Mouse (Mus musculus) forebrain, embryonic 15.5 days (tissue): ENCODE measurements around the gene Ppp2r3c. TPM values are rescaled to one million over a fixed set of nuclear protein-coding genes. Genes with fewer than 3 reads are reported as not detected.
"Not testable (repeated sequence)": the region's sequence is repeated elsewhere in the genome, so short reads cannot be mapped to it uniquely, and the experiment has no call there.

Experiments used
- ATAC-seq: fragments of 200-750 bp; cut with Nextera tagmentation; replicated peaks from 2 replicates; pipeline ENCODE4 v1.8.0; 2017; ENCODE audit warnings: mild to moderate bottlenecking, moderate TSS enrichment, moderate library complexity
- H3K27ac ChIP-seq: fragments of 300-500 bp; sonication (generic); replicated peaks from 2 replicates; pipeline ENCODE4 v1.5.1; 2015; ENCODE audit warnings: mild to moderate bottlenecking, inconsistent platforms
- H3K27me3 ChIP-seq: fragments of 300-500 bp; sonication (generic); 2 replicates; pipeline ENCODE4 v1.6.1; 2015; ENCODE audit warnings: inconsistent platforms
- H3K36me3 ChIP-seq: fragments of 300-500 bp; sonication (generic); 2 replicates; pipeline ENCODE4 v1.6.1; 2015; ENCODE audit warnings: mild to moderate bottlenecking, inconsistent platforms
- H3K4me1 ChIP-seq: fragments of 300-500 bp; sonication (generic); 2 replicates; pipeline ENCODE4 v1.6.1; 2015; ENCODE audit warnings: inconsistent platforms
- H3K4me2 ChIP-seq: fragments of 300-500 bp; sonication (generic); replicated peaks from 2 replicates; pipeline ENCODE4 v1.6.1; 2015; ENCODE audit warnings: mild to moderate bottlenecking, inconsistent platforms
- H3K4me3 ChIP-seq: fragments of 300-500 bp; sonication (generic); 2 replicates; pipeline ENCODE4 v1.5.1; 2015; ENCODE audit warnings: mild to moderate bottlenecking, inconsistent platforms
- H3K9ac ChIP-seq: fragments of 300-500 bp; sonication (generic); replicated peaks from 2 replicates; pipeline ENCODE4 v1.6.1; 2015; ENCODE audit warnings: mild to moderate bottlenecking, inconsistent platforms
- H3K9me3 ChIP-seq: fragments of 300-500 bp; sonication (generic); 2 replicates; pipeline ENCODE4 v1.6.1; 2016; ENCODE audit warnings: inconsistent platforms
- WGBS: fragments of 180-500 bp; shearing (Covaris S2); methylation state at CpG from one replicate; pipeline ENCODE4 v1.1.7; 2015; ENCODE audit warnings: mixed read lengths; 5-methylcytosine and 5-hydroxymethylcytosine counted together
- polyA plus RNA-seq: library from polyadenylated mRNA; unstranded; fragments of >200 nt; fragmentation: Nextera tagmentation; extraction: Ambion mirVana; gene quantifications from 2 replicates; pipeline ENCODE4 v1.2.1, GENCODE M21; 2015

Ppp2r3c gene
- polyA plus RNA-seq, 1 experiment from 2014 or later: 23.7 TPM

DNA sequence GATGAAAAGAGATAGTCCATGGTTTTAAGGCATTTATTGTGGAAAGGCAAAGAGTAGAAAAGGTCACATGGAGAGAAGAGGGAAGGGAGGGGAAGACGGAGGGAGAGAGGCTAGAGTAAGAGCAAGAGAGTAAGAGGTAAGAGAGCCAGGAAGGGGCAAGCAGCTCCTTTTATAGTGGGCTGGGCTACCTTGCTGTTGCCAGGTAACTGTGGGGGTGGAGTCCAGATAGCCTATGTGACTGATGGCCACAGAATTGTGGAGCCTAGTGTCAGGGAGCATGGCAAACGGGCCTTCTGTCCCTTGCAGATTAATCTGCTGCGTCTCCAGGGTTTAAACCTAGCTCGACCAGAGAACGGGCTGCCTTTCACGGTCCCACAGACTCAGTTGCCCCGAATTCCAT, 9.0 kb upstream of the Ppp2r3c start:
- 87% methylated on average over 7 of the region's 7 CpGs for WGBS
- H3K4me1 ChIP-seq: no peaks in the 10 kb centered on the region; the same call in 1 of the 2 replicates
- H3K9me3 ChIP-seq: no peaks in the 10 kb centered on the region
- no peak overlapping the region for H3K9ac ChIP-seq
- no peak overlapping the region for H3K4me3 ChIP-seq
- H3K36me3 ChIP-seq: no peaks in the 10 kb centered on the region
- no peak overlapping the region for H3K4me2 ChIP-seq
- H3K27me3 ChIP-seq: no peaks in the 10 kb centered on the region
- no peak overlapping the region for H3K27ac ChIP-seq
- ATAC-seq: no peak

DNA sequence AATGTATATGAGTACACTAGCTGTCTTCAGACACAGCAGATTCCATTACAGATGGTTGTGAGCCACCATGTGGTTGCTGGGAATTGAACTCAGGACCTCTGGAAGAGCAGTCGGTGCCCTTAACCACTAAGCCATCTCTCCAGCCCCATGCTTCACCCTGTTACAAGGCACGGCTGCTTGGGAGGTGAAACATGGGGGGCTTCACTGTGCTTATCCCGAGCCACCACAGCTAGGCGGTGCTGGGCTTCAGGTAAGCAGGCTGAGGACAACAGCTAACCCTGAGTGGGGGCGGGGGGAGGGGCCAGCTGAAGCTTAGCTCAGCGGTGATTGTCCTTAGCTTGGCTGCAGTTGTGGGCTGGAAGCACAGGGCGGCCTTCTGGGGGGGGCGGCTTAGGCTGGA, 6.7 kb upstream of the Ppp2r3c start:
- Histone ChIP-seq H3K9ac (no peak overlapping the region), H3K27ac (no peak overlapping the region), H3K9me3 (no peaks in the 10 kb centered on the region), H3K4me3 (no peak overlapping the region), H3K4me1 (no peaks in the 10 kb centered on the region; the same call in 1 of the 2 replicates), H3K36me3 (0 out of 2 replicates have a peak, but pooled peaks cover 2% of the 10 kb centered on the region), H3K4me2 (no peak overlapping the region), H3K27me3 (no peaks in the 10 kb centered on the region)
- 63% methylated on average over 8 of the region's 8 CpGs for WGBS
- no peak for ATAC-seq

DNA sequence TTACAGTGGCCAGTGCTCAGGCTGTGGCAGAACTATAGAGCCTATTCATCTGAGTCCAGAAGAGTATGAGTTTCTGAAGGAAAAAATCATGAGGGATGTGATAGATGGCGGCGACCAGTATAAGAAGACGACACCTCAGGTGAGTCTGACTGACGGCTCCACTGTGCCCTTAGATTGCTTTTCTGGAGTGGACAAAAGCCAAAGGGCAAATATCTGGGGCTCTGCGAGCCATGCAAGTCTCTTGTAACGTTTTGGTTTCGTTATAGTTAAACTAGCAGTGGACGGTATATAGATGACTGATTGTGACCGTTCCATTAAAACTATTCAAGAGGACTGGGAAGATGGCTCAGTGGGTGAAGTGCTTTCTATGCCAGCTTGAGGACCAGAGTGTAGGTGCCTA, 5.9 kb upstream of the Ppp2r3c start:
- H3K4me1 ChIP-seq: peaks cover 5% of the 10 kb centered on the region
- no peak overlapping the region for H3K4me3 ChIP-seq
- WGBS: 96% methylated on average over 9 of the region's 9 CpGs
- H3K27ac ChIP-seq: no peak overlapping the region
- H3K4me2 ChIP-seq: no peak overlapping the region
- no peaks in the 10 kb centered on the region for H3K9me3 ChIP-seq
- 0 out of 2 replicates have a peak, but pooled peaks cover 2% of the 10 kb centered on the region for H3K36me3 ChIP-seq
- no peaks in the 10 kb centered on the region for H3K27me3 ChIP-seq
- H3K9ac ChIP-seq: no peak overlapping the region
- no peak for ATAC-seq

DNA sequence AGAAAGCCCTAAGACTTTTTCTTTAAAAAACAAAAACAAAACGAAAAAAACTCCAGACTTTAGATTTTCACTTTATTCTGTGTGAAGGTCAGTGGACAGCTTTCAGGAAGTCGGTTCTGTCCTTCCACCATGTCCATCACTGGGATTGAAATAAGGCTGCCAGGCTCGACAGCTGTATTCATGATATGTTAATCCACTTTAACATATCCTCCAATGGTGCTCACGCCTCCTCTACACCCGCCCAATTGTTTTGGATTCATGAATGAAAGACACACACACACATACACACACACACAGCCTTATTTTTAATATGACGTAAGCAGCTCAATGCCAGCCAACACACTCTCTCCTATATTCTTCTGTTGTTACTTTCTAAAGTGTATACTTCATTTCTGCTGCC, 4.8 kb upstream of the Ppp2r3c start:
- no peak overlapping the region for H3K9ac ChIP-seq
- WGBS: 46% methylated on average over 6 of the region's 6 CpGs
- H3K4me1 ChIP-seq: peaks cover 10% of the 10 kb centered on the region
- H3K9me3 ChIP-seq: no peaks in the 10 kb centered on the region
- peak overlapping the region; percentile 5; the same call in 1 of the 2 replicates for H3K4me3 ChIP-seq
- ATAC-seq: no peak
- no peaks in the 10 kb centered on the region for H3K27me3 ChIP-seq
- H3K36me3 ChIP-seq: 0 out of 2 replicates have a peak, but pooled peaks cover 2% of the 10 kb centered on the region
- peak overlapping the region; percentile 23 for H3K4me2 ChIP-seq
- peak overlapping the region; percentile 44; the same call in 1 of the 2 replicates for H3K27ac ChIP-seq

DNA sequence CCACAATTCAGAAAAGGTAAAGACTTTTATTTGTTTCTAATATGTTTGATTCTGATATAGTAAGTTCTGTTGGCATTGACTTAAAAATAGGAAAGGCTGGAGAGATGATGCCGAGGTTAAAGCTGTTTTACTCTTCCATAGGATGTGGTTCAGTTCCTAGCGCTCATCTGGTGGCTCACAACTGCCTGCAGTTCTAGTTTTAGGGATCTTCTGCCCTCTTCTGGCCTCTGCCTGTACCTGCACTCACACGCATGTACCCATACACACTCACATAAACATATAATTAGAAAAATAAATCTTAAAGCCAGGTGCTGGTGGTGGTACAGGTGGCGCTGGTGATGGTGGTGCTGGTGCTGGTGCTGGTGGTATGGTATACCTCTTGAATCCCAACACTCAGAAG, 3.6 kb upstream of the Ppp2r3c start:
- WGBS: 95% methylated on average over 4 of the region's 4 CpGs
- no peak overlapping the region for H3K4me2 ChIP-seq
- H3K9me3 ChIP-seq: no peaks in the 10 kb centered on the region
- no peak for ATAC-seq
- 0 out of 2 replicates have a peak, but pooled peaks cover 2% of the 10 kb centered on the region for H3K36me3 ChIP-seq
- H3K4me3 ChIP-seq: no peak overlapping the region
- no peak overlapping the region for H3K27ac ChIP-seq
- H3K4me1 ChIP-seq: peaks cover 17% of the 10 kb centered on the region
- H3K9ac ChIP-seq: no peak overlapping the region
- H3K27me3 ChIP-seq: no peaks in the 10 kb centered on the region

DNA sequence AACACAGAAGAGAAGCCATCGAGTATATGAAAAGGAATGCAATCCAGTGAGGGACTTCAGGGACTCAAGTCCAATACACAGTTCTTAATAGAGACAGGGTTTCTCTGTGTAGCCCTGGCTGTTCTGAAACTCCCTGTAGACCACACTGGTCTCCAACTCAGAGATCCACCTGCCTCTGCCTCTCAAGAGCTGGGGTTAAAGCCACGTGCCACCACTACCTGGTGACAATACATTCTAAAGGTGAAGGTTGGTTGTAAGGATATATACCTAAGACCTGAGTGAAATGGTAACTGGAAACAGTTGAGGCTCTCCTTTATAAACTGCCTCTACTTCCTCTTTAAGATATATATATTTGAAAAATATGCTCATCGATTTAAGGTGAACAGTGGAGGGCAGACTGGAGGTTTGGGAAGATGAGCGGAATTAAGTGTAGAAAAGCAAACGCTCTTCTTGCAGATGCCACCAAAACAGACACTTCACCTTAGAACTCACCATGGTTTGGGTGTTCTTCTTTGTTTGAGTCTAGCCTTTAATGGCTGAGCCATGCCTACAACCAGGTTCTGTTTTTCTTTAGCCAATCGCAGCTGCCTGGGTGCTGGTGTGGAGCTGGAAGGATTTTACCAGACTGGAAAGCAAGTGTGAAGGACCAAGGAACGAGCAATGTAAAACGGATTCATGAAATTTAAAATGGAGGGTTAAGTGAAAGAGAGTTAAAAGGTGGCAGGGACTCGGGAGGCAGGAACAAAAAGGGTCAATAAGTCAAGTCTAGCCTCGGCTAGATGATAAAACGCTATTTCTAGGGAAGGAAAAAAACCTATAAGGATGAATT, 1.1 kb downstream of the Ppp2r3c start:
- Histone ChIP-seq H3K4me2 (peak overlapping the region; percentile 74), H3K9me3 (no peaks in the 10 kb centered on the region), H3K4me1 (peaks cover 37% of the 10 kb centered on the region), H3K36me3 (peaks cover 18% of the 10 kb centered on the region), H3K27ac (peak overlapping the region; percentile 89), H3K4me3 (peak overlapping the region; percentile 69), H3K27me3 (no peaks in the 10 kb centered on the region), H3K9ac (peak overlapping the region; percentile 64)
- ATAC-seq: no peak
- WGBS: 45% methylated on average over 11 of the region's 11 CpGs

DNA sequence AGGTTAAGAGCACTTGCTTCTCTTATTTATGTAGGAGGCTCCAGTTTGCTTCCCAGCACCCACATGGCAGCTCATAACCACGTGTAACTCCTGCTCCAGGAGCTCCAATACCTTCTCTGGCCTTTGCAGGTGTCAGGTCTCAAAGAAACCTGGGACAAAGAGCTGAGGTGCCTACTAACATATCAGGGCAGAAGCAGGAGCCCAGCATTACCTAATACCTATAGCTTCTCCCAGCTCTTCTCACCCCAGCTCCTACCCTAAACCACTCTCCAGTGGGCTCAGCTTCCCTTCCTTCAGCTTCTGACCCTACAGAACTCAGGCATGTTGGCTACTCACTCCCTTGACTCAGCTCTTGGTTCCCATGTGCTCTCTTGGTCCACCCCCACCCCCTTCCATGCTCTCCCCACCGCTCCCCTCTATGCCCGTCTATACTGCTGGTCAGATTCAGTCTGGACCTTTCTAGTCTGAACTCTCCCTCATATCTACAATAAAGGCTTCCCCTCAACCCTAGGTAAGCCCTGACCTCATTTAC, 1.9 kb downstream of the Ppp2r3c start:
- peaks cover 18% of the 10 kb centered on the region for H3K36me3 ChIP-seq
- H3K4me3 ChIP-seq: peak overlapping the region; percentile 69
- no peak overlapping the region for H3K27ac ChIP-seq
- no peaks in the 10 kb centered on the region for H3K9me3 ChIP-seq
- peak overlapping the region; percentile 64; the same call in 1 of the 2 replicates for H3K9ac ChIP-seq
- WGBS: 91% methylated on average over 3 of the region's 3 CpGs
- peaks cover 37% of the 10 kb centered on the region for H3K4me1 ChIP-seq
- ATAC-seq: no peak
- H3K4me2 ChIP-seq: peak overlapping the region; percentile 74
- H3K27me3 ChIP-seq: no peaks in the 10 kb centered on the region

DNA sequence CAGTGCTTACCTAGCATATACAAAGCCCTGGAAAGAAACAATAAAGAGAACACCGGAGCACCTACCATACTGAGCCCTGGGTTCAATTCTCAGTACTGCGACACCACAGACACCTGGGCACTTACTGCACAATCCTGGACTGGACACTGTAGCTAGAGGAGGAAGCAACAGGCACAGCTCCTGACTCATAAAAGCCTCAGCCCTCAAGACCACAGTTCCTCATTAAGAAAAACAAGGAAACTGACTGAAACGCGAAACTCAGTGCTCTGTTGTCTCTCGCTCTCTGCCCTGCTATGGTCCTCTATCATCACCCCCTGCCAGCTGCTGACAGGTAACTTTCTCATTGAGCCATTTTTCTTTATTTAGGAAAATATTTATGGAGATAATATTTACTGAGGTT, 3.5 kb downstream of the Ppp2r3c start, which contains the start of gene 1110008L16Rik:
TSS of gene 1110008L16Rik (plus strand) at position 242 of the 400 bp plus-strand sequence.
- Histone ChIP-seq H3K4me1 (peaks cover 37% of the 10 kb centered on the region), H3K27me3 (no peaks in the 10 kb centered on the region), H3K9ac (no peak within 1 kb of the TSS), H3K4me2 (no peak within 1 kb of the TSS), H3K4me3 (no peak within 1 kb of the TSS), H3K9me3 (no peaks in the 10 kb centered on the region), H3K36me3 (peaks cover 29% of the 10 kb centered on the region), H3K27ac (no peak within 1 kb of the TSS)
- WGBS: 93% methylated on average over 5 of the region's 5 CpGs
- no peak for ATAC-seq

DNA sequence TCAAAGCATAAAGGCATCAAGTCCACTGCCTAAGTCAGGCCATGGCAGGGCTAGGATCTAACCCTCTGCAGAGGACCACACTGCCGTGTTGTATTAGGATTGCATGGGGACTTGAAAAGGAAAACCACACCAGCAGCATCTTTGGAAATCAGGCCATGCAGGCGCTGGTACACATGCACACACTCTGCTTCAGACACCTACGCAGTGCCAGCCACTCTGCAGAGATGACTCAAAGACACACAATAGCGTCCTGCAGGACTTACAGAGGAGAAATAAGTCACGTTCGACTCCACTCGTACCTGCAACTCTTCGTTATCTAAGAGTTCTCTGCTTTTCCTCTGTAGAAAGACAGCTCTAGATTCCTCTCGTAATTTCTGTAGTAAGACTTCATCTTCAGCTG, 4.7 kb downstream of the Ppp2r3c start:
- Histone ChIP-seq H3K4me1 (peaks cover 27% of the 10 kb centered on the region), H3K4me2 (no peak overlapping the region), H3K9me3 (no peaks in the 10 kb centered on the region), H3K36me3 (peaks cover 39% of the 10 kb centered on the region), H3K27ac (no peak overlapping the region), H3K4me3 (no peak overlapping the region), H3K27me3 (no peaks in the 10 kb centered on the region), H3K9ac (no peak overlapping the region)
- WGBS: 94% methylated on average over 9 of the region's 9 CpGs
- ATAC-seq: no peak

DNA sequence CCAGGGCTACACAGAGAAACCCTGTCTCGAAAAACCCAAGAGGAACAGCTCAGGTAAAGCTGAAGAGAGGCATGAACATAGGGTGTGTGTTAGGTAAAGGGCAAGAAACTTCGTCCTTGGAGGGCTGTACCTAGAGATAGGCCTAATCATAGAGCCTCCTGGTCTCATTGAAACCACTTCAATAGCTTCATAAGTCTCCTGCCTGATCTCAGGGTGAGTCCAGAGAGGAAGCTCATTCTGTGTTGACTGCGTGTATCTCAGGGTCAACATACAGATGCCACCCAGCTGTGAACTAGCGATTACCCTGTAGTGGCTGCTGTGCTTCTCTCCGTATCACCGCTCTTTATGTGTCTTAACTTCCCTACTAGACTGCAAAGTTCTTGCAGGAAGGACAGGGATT, 25.2 kb downstream of the Ppp2r3c start:
- 91% methylated on average over 3 of the region's 6 CpGs for WGBS
- not testable (repeated sequence) for H3K4me3 ChIP-seq, ATAC-seq, H3K4me2 ChIP-seq, H3K27me3 ChIP-seq, H3K9me3 ChIP-seq, H3K27ac ChIP-seq, H3K9ac ChIP-seq, H3K4me1 ChIP-seq, H3K36me3 ChIP-seq

DNA sequence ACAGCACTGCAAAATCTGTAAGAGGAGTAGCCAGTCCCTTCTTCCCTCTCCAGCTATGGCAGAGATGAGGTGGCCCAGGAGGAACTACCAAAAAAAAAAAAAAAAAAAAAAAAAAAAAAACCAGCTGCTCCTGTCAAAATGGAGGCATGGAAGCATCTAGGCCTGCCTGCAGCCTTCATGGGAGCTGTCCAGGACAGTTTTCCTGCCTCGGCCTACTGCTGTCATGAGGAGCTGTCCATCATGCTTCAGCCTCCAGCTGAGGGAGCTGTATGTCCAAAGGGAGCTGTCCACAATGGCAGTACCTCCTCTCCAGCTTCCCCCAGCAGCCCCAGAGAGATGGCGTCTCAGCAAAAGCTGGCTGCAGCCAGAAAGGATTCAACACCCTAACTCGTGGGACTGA, 30.6 kb downstream of the Ppp2r3c start:
- Histone ChIP-seq H3K9ac (no peak overlapping the region), H3K4me3 (no peak overlapping the region), H3K27me3 (no peaks in the 10 kb centered on the region), H3K36me3 (no peaks in the 10 kb centered on the region), H3K27ac (no peak overlapping the region), H3K9me3 (no peaks in the 10 kb centered on the region), H3K4me2 (no peak overlapping the region), H3K4me1 (no peaks in the 10 kb centered on the region)
- 83% methylated on average over 3 of the region's 3 CpGs for WGBS
- ATAC-seq: no peak

DNA sequence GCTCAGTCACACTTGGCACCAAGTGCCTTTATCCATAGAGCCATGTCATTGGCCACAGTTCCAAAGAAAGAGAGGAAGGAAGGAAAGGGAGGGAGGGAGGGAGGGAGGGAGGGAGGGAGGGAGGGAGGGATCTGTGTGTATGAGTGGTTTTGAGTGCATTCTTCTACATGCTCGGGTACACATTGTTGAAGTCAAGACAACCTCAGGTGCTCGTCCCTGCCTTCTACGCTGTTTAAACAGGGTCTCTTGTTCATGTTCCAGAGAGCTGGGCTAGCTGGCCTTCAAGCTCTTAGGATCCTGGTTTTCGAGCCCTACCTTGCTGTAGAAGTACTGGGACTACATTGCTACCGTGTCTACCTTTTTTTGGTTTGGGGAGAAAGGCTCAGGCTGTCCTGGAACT, 39.4 kb downstream of the Ppp2r3c start:
- H3K27ac ChIP-seq, ATAC-seq, H3K9ac ChIP-seq, H3K4me3 ChIP-seq, H3K4me1 ChIP-seq, H3K27me3 ChIP-seq, H3K4me2 ChIP-seq, H3K9me3 ChIP-seq: not testable (repeated sequence)
- H3K36me3 ChIP-seq: peaks cover 11% of the 10 kb centered on the region
- no CpG with 5 or more reads among the region's 5 CpGs for WGBS
